Mouse (Mus musculus) myocyte (in vitro differentiated cells): ENCODE results near the gene Mrpl16. TPM values are rescaled to one million over a fixed set of nuclear protein-coding genes. Genes with fewer than 3 reads are reported as not detected.

ENCODE experiments used
- H3K27me3 ChIP-seq: one replicate; pipeline ENCODE4 v1.6.1; 2011; ENCODE audit not compliant: control insufficient read depth, insufficient read depth, insufficient read length
- H3K36me3 ChIP-seq: one replicate; pipeline ENCODE4 v1.6.1; 2011; ENCODE audit not compliant: control insufficient read depth, insufficient read depth
- H3K4me2 ChIP-seq: one replicate; pipeline ENCODE4 v1.6.1; 2011; ENCODE audit warnings: low read depth, control low read depth
- H3K4me3 ChIP-seq: one replicate; pipeline ENCODE4 v1.5.1; 2011; ENCODE audit warnings: mild to moderate bottlenecking, control low read depth, moderate library complexity
- H3K79me2 ChIP-seq: one replicate; pipeline ENCODE4 v1.6.1; 2011; ENCODE audit not compliant: control insufficient read depth, insufficient read depth
- H3ac ChIP-seq: one replicate; pipeline ENCODE4 v1.6.1; 2011; ENCODE audit not compliant: control insufficient read depth, insufficient read length
- CEBPB ChIP-seq: IDR thresholded peaks from 2 replicates; pipeline ENCODE4 v1.6.1; 2011; ENCODE audit warnings: mild to moderate bottlenecking, moderate library complexity; ENCODE audit not compliant: poor library complexity, insufficient read depth, severe bottlenecking
- E2F4 ChIP-seq: IDR thresholded peaks from one replicate; pipeline ENCODE4 v1.6.1; 2011; ENCODE audit warnings: mild to moderate bottlenecking, control low read depth, moderate library complexity; ENCODE audit not compliant: insufficient read depth
- MAX ChIP-seq: IDR thresholded peaks from one replicate; pipeline ENCODE4 v1.6.1; 2011; ENCODE audit warnings: low read depth, mild to moderate bottlenecking, control low read depth
- MYOD1 ChIP-seq, 3 experiments: IDR thresholded peaks; one replicate each; pipeline ENCODE4 v1.6.1; 2011; ENCODE audit warnings: control low read depth in 2 of 3, low read depth in 2 of 3, mild to moderate bottlenecking in 2 of 3, moderate library complexity in 1 of 3; ENCODE audit not compliant: insufficient read length in 2 of 3, control insufficient read depth in 1 of 3
- MYOG ChIP-seq, 3 experiments: IDR thresholded peaks; one replicate each; pipeline ENCODE4 v1.6.1; 2011; ENCODE audit warnings: control low read depth in 2 of 3, low read depth in 2 of 3, mild to moderate bottlenecking in 2 of 3; ENCODE audit not compliant: insufficient read length in 2 of 3, control insufficient read depth in 1 of 3, insufficient read depth in 1 of 3
- POLR2A ChIP-seq: IDR thresholded peaks from one replicate; pipeline ENCODE4 v1.6.1; 2011; ENCODE audit warnings: low read depth, mild to moderate bottlenecking, control low read depth, moderate library complexity; ENCODE audit not compliant: insufficient read length
- POLR2AphosphoS2 ChIP-seq: IDR thresholded peaks from one replicate; pipeline ENCODE4 v1.6.1; 2011; ENCODE audit warnings: low read depth, control low read depth; ENCODE audit not compliant: insufficient read length
- REST ChIP-seq: IDR thresholded peaks from one replicate; pipeline ENCODE4 v1.6.1; 2011; ENCODE audit warnings: mild to moderate bottlenecking, control low read depth, moderate library complexity; ENCODE audit not compliant: insufficient read depth, insufficient read length
- SRF ChIP-seq: IDR thresholded peaks from one replicate; pipeline ENCODE4 v1.6.1; 2011; ENCODE audit warnings: low read depth; ENCODE audit not compliant: control insufficient read depth, insufficient read length
- TCF12 ChIP-seq: IDR thresholded peaks from one replicate; pipeline ENCODE4 v1.6.1; 2011; ENCODE audit warnings: mild to moderate bottlenecking, control low read depth; ENCODE audit not compliant: poor library complexity, insufficient read depth, severe bottlenecking
- TCF3 ChIP-seq: IDR thresholded peaks from one replicate; pipeline ENCODE4 v1.6.1; 2011; ENCODE audit warnings: low read depth, control low read depth; ENCODE audit not compliant: insufficient read length
- USF1 ChIP-seq: IDR thresholded peaks from one replicate; pipeline ENCODE4 v1.6.1; 2011; ENCODE audit warnings: low read depth, mild to moderate bottlenecking, control low read depth, moderate library complexity
- polyA plus RNA-seq: library from polyadenylated mRNA; unstranded; fragments of >200 nt; fragmentation: generic; extraction: Trizol; gene quantifications from one replicate; pipeline ENCODE4 v1.2.1, GENCODE M21; 2012; ENCODE audit warnings: missing spikeins

The Mrpl16 gene
- polyA plus RNA-seq, 1 experiment = 47.9 TPM

DNA sequence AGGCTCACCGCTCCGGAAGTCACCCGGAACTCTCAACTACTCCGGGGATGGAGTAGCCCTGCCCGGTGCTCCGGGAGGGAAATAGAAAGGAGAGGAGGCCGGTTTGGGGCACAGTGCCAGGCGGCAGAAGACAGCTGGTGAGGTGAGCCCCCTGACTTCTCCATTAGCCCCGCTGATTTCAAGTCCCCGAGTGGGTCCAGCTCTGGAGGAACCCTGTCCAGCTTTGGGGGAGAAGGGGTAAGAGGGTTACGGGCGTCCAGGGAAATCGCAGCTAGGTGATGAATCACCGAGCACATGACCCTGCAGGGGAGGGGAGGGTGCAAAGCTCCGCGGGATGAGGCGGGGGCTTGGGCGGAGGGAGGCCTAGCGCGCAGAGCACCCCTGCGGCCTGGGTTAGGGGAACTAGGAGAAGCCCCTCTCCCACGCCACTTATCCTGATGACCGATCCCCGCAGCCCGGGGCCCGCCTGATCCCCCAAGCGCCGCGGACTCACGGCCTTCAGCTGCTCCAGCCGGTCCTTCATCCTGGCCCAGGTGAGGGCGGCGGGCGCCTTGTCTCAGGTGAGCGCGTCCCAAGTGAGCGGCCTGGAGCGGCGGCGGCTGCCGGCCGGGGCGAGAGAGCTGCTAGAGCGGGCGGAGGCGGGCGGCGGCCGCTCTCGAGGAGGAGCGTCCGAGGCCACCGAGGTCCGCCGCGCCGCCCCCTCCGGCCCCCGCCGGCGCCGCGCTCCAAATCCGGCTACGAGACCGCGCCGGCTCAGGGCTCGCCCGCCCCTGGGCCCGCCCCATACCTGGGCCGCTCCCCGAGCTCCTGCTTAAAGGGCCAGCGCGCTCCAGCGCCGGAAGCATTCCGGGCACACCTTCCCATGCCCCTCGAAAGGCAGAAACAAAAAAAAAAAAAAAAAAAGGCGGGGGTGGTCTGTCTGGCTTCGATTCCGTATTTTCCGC, 48.3 kb downstream of the Mrpl16 start:
- Histone ChIP-seq H3K79me2 (no peaks in the 10 kb centered on the region), H3K27me3 (no peaks in the 10 kb centered on the region), H3K36me3 (no peaks in the 10 kb centered on the region), H3ac (no peak overlapping the region), H3K4me3 (peak overlapping the region; percentile 39), H3K4me2 (peak overlapping the region; percentile 100)
- TF ChIP-seq POLR2A (no peak), POLR2AphosphoS2 (no peak), USF1 (peak; percentile 52), E2F4 (no peak), MYOG (IDR thresholded peaks at IDR 0.05; ENCODE audit: control insufficient read depth in 1 of 3, insufficient read depth in 1 of 3, insufficient read length in 2 of 3, low read depth in 2 of 3) (no peak), TCF12 (no peak), CEBPB (no peak), MYOD1 (IDR thresholded peaks at IDR 0.05; ENCODE audit: control insufficient read depth in 1 of 3, insufficient read length in 2 of 3, low read depth in 2 of 3) (peak in 1 of 3 experiments; percentile 8), SRF (no peak), MAX (no peak), REST (no peak), TCF3 (no peak)

- no peaks in the 10 kb centered on the region for H3K36me3 ChIP-seq
- no peaks in the 10 kb centered on the region for H3K27me3 ChIP-seq
- peak within 1 kb of the TSS; percentile 100 for H3K4me2 ChIP-seq
- peak within 1 kb of the TSS; percentile 39 for H3K4me3 ChIP-seq
- H3K79me2 ChIP-seq = no peaks in the 10 kb centered on the region
- H3ac ChIP-seq = no peak within 1 kb of the TSS
- TF ChIP-seq SRF = no peak
- TF ChIP-seq POLR2AphosphoS2 = no peak
- no peak for TF ChIP-seq E2F4
- TF ChIP-seq MYOD1 (IDR thresholded peaks at IDR 0.05; ENCODE audit: control insufficient read depth in 1 of 3, insufficient read length in 2 of 3, low read depth in 2 of 3) = no peak
- no peak for TF ChIP-seq REST
- no peak for TF ChIP-seq MAX
- no peak for TF ChIP-seq CEBPB
- TF ChIP-seq POLR2A = no peak
- TF ChIP-seq TCF3 = no peak
- TF ChIP-seq USF1 = no peak
- TF ChIP-seq TCF12 = no peak
Measured at GRCm38 (mm10) chr19:11819143-11819700, 49.0 kb downstream of the Mrpl16 start, which contains the start of gene Stx3. Gene Stx3, minus strand, starts transcription at chr19:11819403.

DNA sequence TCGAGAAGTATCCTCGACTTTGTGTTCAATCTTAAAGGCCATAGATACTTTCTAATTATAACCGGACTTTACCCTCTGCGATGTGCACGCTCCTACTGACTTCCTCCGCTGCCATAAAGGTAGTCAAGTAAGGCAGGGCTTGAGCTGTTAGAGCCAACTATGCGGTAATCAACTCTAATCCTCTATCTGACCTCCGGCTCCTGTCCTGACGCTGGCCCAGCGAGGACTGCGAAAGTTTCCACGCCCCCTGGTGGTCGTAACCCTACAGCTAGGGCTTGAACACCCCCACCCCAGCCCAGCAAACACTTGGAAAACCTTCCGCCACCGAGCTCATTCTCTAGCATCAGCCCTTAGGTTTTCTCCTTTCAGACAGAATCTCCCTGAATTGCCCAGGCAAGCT, 49.6 kb downstream of the Mrpl16 start:
- H3ac ChIP-seq = no peak overlapping the region
- H3K36me3 ChIP-seq = no peaks in the 10 kb centered on the region
- H3K79me2 ChIP-seq = no peaks in the 10 kb centered on the region
- peak overlapping the region; percentile 100 for H3K4me2 ChIP-seq
- no peaks in the 10 kb centered on the region for H3K27me3 ChIP-seq
- TF ChIP-seq MYOG (IDR thresholded peaks at IDR 0.05; ENCODE audit: control insufficient read depth in 1 of 3, insufficient read depth in 1 of 3, insufficient read length in 2 of 3, low read depth in 2 of 3) (no peak), USF1 (no peak), SRF (no peak), CEBPB (no peak), POLR2A (no peak), TCF12 (no peak), MYOD1 (IDR thresholded peaks at IDR 0.05; ENCODE audit: control insufficient read depth in 1 of 3, insufficient read length in 2 of 3, low read depth in 2 of 3) (no peak), E2F4 (no peak), POLR2AphosphoS2 (no peak), TCF3 (no peak), MAX (no peak), REST (no peak)
- peak overlapping the region; percentile 39 for H3K4me3 ChIP-seq

DNA sequence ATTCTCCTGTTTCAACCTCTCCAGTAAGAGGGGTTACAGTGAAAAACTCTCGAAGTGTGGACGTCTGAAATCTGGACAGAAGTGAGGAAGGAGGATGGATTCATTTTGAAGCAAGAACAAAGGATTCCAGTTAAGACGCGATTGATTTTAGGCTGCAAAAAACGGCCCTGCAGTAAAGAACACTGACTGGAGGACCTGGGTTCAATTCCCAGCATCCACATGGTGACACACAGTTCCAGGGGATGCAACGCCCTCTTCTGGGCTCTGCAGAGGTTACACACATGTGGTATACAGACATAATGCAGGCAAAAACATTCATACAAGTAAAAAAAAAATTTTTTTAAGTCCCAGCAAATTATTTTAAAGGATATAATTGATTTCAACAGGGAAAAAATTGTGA, 50.0 kb downstream of the Mrpl16 start:
- H3K27me3 ChIP-seq = no peaks in the 10 kb centered on the region
- no peaks in the 10 kb centered on the region for H3K79me2 ChIP-seq
- H3ac ChIP-seq = no peak overlapping the region
- peak overlapping the region; percentile 39 for H3K4me3 ChIP-seq
- no peak for TF ChIP-seq REST
- no peak for TF ChIP-seq TCF3
- no peak for TF ChIP-seq E2F4
- no peaks in the 10 kb centered on the region for H3K36me3 ChIP-seq
- peak overlapping the region; percentile 100 for H3K4me2 ChIP-seq
